In the genomic region with DNA sequence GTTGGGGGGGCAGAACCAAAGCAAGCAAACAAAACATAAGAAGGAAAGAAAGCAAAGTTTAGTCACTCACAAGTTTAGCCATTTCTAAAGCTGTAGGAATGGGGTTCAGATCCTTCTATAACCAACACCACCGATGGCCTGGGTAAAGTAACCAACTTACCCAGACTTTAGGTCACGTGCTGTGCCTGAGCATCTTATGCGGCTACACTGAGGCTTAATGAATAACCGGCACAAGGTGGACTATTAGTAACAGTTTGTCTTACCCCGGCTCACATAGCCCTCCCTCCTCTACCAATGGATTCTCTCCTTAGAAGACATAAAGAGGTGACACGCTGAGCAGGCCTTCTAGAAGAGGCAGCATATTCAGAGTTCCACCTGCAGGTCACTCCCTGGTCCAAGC, we compare ENCODE assay signal across 9 mouse cellular contexts. TPM values are rescaled to one million over a fixed set of nuclear protein-coding genes. Genes with fewer than 3 reads are reported as not detected.
DNase-seq lines count a peak whose midpoint lies in the region; ATAC-seq and TF ChIP-seq lines count a peak whose summit lies in the region.
"Had no signal": no experiment of that assay in that cellular context is flagged by ENCODE, and none has a peak within 500 bp of the region (broad histone marks: within the 10 kb centered on the region; RNA-seq: fewer than 3 reads in every experiment).

No protein-coding gene starts in this region.

- ATAC-seq in embryonic facial prominence, embryonic 14.5 days (ENCODE audit: low read depth), result no peak
- ATAC-seq in midbrain, embryonic 12.5 days (ENCODE audit: low FRiP score, low read depth), result no peak

- no peak for TF ChIP-seq POLR2A in kidney, adult 2 months (IDR thresholded peaks at IDR 0.05; ENCODE audit: low read depth, low read length)

- no peak overlapping the region for H3K27ac ChIP-seq in heart, embryonic 10.5 days
- no peak overlapping the region for H3K27ac ChIP-seq in embryonic facial prominence, embryonic 14.5 days (replicated peaks; ENCODE audit: low read depth, low read length)
- peak overlapping the region; percentile 92 for H3K27ac ChIP-seq in kidney, adult 2 months (ENCODE audit: insufficient read depth, low read depth, low read length)
- 0 out of 2 replicates have a peak overlapping the region, but pooled peaks have one; percentile 96 for H3K27ac ChIP-seq in midbrain, embryonic 12.5 days (replicated peaks)
- H3K27ac ChIP-seq: macrophage had no signal

- peaks cover 29% of the 10 kb centered on the region for H3K4me1 ChIP-seq in heart, embryonic 10.5 days
- H3K4me1 ChIP-seq in embryonic facial prominence, embryonic 14.5 days (ENCODE audit: control insufficient read depth, insufficient read depth, low read length), result peaks cover 7% of the 10 kb centered on the region
- peaks cover 21% of the 10 kb centered on the region for H3K4me1 ChIP-seq in kidney, adult 2 months (ENCODE audit: control insufficient read depth, insufficient read depth, low read length)
- peaks cover 24% of the 10 kb centered on the region for H3K4me1 ChIP-seq in midbrain, embryonic 12.5 days

- WGBS in heart, embryonic 10.5 days, result 59% methylated on average over 6 of the region's 6 CpGs
- 45% methylated on average over 6 of the region's 6 CpGs for WGBS in embryonic facial prominence, embryonic 14.5 days
- 30% methylated on average over 6 of the region's 6 CpGs for WGBS in kidney, adult 2 months
- 36% methylated on average over 6 of the region's 6 CpGs for WGBS in midbrain, embryonic 12.5 days

- no peaks in the 10 kb centered on the region for H3K9me3 ChIP-seq in heart, embryonic 10.5 days
- H3K9me3 ChIP-seq in embryonic facial prominence, embryonic 14.5 days (ENCODE audit: control insufficient read depth, low read length), result no peaks in the 10 kb centered on the region
- no peaks in the 10 kb centered on the region for H3K9me3 ChIP-seq in midbrain, embryonic 12.5 days

- H3K9ac ChIP-seq in embryonic facial prominence, embryonic 14.5 days (ENCODE audit: low read depth, low read length), result peak overlapping the region; percentile 99
- peak overlapping the region; percentile 100 for H3K9ac ChIP-seq in midbrain, embryonic 12.5 days (replicated peaks)

- DNase-seq in heart, embryonic 10.5 days (ENCODE audit: low spot score), result no peak
- no peak for DNase-seq in heart, postnatal 25 days (ENCODE audit: low spot score)
- DNase-seq in embryonic facial prominence, embryonic 14.5 days (ENCODE audit: low spot score), result no peak
- DNase-seq in kidney, adult 2 months, result peak; percentile 93
- DNase-seq in ovary, postnatal 14 days (ENCODE audit: low spot score), result no peak
- DNase-seq in thymus, adult 18-20 months, result no peak
- no peak for DNase-seq in left cerebral cortex, postnatal 10 days (ENCODE audit: extremely low spot score in 1 of 2, low spot score in 2 of 2)

- H3K27me3 ChIP-seq in heart, embryonic 10.5 days (ENCODE audit: insufficient read depth, poor library complexity, severe bottlenecking), result no peaks in the 10 kb centered on the region
- H3K27me3 ChIP-seq in embryonic facial prominence, embryonic 14.5 days (replicated peaks; ENCODE audit: control insufficient read depth, insufficient read depth, low read length), result no peaks in the 10 kb centered on the region
- H3K27me3 ChIP-seq in kidney, adult 2 months (replicated peaks; ENCODE audit: control insufficient read depth, insufficient read depth, low read length), result no peaks in the 10 kb centered on the region
- no peaks in the 10 kb centered on the region for H3K27me3 ChIP-seq in midbrain, embryonic 12.5 days

- peak overlapping the region; percentile 100 for H3K4me3 ChIP-seq in heart, embryonic 10.5 days
- peak overlapping the region; percentile 100 for H3K4me3 ChIP-seq in embryonic facial prominence, embryonic 14.5 days (ENCODE audit: low read depth, low read length)
- peak overlapping the region; percentile 60 for H3K4me3 ChIP-seq in kidney, adult 2 months (ENCODE audit: insufficient read depth, low read depth, low read length)
- H3K4me3 ChIP-seq in midbrain, embryonic 12.5 days, result peak overlapping the region; percentile 100

- peaks cover 3% of the 10 kb centered on the region; the same call in 1 of the 2 replicates for H3K36me3 ChIP-seq in heart, embryonic 10.5 days
- H3K36me3 ChIP-seq in embryonic facial prominence, embryonic 14.5 days (ENCODE audit: control insufficient read depth, insufficient read depth, low read length), result no peaks in the 10 kb centered on the region
- H3K36me3 ChIP-seq in kidney, adult 2 months (ENCODE audit: control insufficient read depth, insufficient read depth, low read length), result no peaks in the 10 kb centered on the region
- no peaks in the 10 kb centered on the region; the same call in 1 of the 2 replicates for H3K36me3 ChIP-seq in midbrain, embryonic 12.5 days

- no peak for TF ChIP-seq CTCF in kidney, adult 2 months (conservative IDR thresholded peaks at IDR 0.05; ENCODE audit: insufficient read depth, insufficient read length, low read depth, low read length)

- H3K4me2 ChIP-seq in embryonic facial prominence, embryonic 14.5 days (ENCODE audit: low read depth, low read length), result peak overlapping the region; percentile 84
- peak overlapping the region; percentile 97 for H3K4me2 ChIP-seq in midbrain, embryonic 12.5 days (replicated peaks)

- intact Hi-C loops in heart, postnatal 25 days (cut with DNase I), result loop anchor here (5.0 kb wide), 1 partner anchor 36 kb away; the partner anchor contains the start of gene Eif5
- intact Hi-C loops in left cerebral cortex, postnatal 10 days (cut with DNase I), result loop anchor here (5.0 kb wide), 1 partner anchor 36 kb away; the partner anchor contains the start of gene Eif5

RNA-seq across cellular contexts. Expression of gene Mark3, which starts 1.0 kb away (rescaled TPM):
- polyA plus RNA-seq in heart, embryonic 10.5 days (2016; fragmentation: Nextera tagmentation; extraction: Ambion mirVana), result 38.1 and 47.9 TPM in 2 replicates
- total RNA-seq in heart, postnatal 25 days (2021), result 10 to 100 TPM; 52.9 to 54.3 TPM
- polyA plus RNA-seq in embryonic facial prominence, embryonic 14.5 days (2014; fragmentation: Nextera tagmentation; extraction: Ambion mirVana), result 47.0 and 47.2 TPM in 2 replicates
- 33.7 and 37.4 TPM in 2 replicates for polyA plus RNA-seq in kidney, adult 2 months (2012; rRNA removed)
- 75.6 and 90.6 TPM in 2 replicates for polyA plus RNA-seq in midbrain, embryonic 12.5 days (2016; fragmentation: Nextera tagmentation; extraction: Ambion mirVana)
- 100 to 1,000 TPM; 132 to 137 TPM for total RNA-seq in left cerebral cortex, postnatal 10 days (2021)

RNA-seq across cellular contexts. Expression of gene Eif5, which starts 35.5 kb away (rescaled TPM):
- polyA plus RNA-seq in heart, embryonic 10.5 days (2016; fragmentation: Nextera tagmentation; extraction: Ambion mirVana), result 506 and 616 TPM in 2 replicates
- total RNA-seq in heart, postnatal 25 days (2021), result 100 to 1,000 TPM; 140 to 145 TPM
- polyA plus RNA-seq in embryonic facial prominence, embryonic 14.5 days (2014; fragmentation: Nextera tagmentation; extraction: Ambion mirVana), result 433 and 445 TPM in 2 replicates
- 90.3 and 91.1 TPM in 2 replicates for polyA plus RNA-seq in kidney, adult 2 months (2012; rRNA removed)
- 692 and 732 TPM in 2 replicates for polyA plus RNA-seq in midbrain, embryonic 12.5 days (2016; fragmentation: Nextera tagmentation; extraction: Ambion mirVana)
- total RNA-seq in left cerebral cortex, postnatal 10 days (2021), result 100 to 1,000 TPM; 265 to 276 TPM

Comparison
In these comparisons a context has a peak if more than half of its experiments do, and no peak if none do; other contexts are left out.
1. H3K27ac ChIP-seq: peak in kidney, adult 2 months (single experiment) and midbrain, embryonic 12.5 days (single experiment); none in heart, embryonic 10.5 days (single experiment) and embryonic facial prominence, embryonic 14.5 days (single experiment).
2. Peak in every context shown above with its lines, with median percentiles within 50 percentile points of each other: H3K4me3 ChIP-seq.